Mouse (Mus musculus): ENCODE results near the gene Spopl. TPM values are rescaled to one million over a fixed set of nuclear protein-coding genes. Genes with fewer than 3 reads are reported as not detected.

Gene Spopl
- total RNA-seq (2023; ENCODE audit: inconsistent age), result 26.9 to 32.6 TPM (median 29.2 TPM) in 4 replicates

DNA sequence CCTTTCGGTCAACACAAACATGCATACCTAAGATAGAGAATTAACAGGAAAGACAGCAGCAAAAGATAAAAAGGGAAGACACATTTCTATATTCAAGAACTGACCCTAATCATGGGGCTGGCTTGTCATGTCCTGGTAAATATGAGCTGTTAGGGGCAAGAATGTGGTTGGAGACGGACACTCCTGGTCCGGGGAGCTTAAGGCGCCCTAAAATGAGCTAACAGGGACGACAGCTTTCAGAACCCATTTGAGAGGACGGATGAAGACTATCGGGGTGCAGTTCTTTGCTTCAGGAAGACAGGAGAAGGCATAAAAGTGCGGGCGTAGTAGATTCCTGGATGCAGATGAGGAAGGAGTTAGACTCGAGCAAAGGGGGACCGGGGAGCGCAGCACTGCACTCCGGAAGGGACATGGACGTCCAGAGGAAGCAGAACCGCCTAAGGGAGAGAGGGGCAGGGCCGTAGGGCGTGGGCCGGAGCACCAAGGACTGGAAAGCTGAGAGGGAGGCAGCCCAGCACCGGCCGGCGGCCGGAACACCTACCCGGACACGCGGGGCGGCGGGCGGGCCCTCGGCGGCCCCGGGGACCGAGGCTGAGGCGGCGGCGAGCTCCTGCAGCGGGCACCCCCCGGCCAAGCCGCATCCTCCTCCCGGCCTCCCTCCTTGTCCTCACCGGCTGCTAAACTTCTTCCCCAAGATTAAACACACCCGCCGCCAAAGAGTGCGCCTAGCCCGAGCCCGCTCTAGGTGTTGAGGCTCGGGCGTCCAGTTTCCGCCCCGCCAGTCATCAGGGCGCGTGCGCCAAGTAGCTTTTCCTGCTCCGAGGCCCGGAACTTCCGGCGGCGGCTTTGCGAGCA lies at the start of gene Spopl:
Gene Spopl (minus strand): TSS at position 805 of the 855 bp plus-strand sequence.

